Mouse (Mus musculus): ENCODE results near the gene Supt4a. TPM values are rescaled to one million over a fixed set of nuclear protein-coding genes. Genes with fewer than 3 reads are reported as not detected.

Gene Supt4a
- polyA plus RNA-seq (2014; fragmentation: Nextera tagmentation; extraction: Ambion mirVana) = 145 and 146 TPM in 2 replicates

- under 1% methylated on average over 56 of the region's 57 CpGs for WGBS
- no peak for TF ChIP-seq CTCF (IDR thresholded peaks at IDR 0.05; ENCODE audit: low read depth)
- ATAC-seq (ENCODE audit: insufficient read depth) = peak; percentile 93
- peak; percentile 99 for DNase-seq
- peaks cover 11% of the 10 kb centered on the region; the same call in 1 of the 2 replicates for H3K4me1 ChIP-seq (ENCODE audit: insufficient read depth)
- H3K9me3 ChIP-seq (ENCODE audit: low read depth, low read length) = no peaks in the 10 kb centered on the region
- peak within 1 kb of the TSS; percentile 78 for H3K4me3 ChIP-seq (ENCODE audit: low read depth, low read length)
- H3K27me3 ChIP-seq (ENCODE audit: insufficient read depth, low read length) = no peaks in the 10 kb centered on the region
- H3K4me2 ChIP-seq = peak within 1 kb of the TSS; percentile 90
- peak within 1 kb of the TSS; percentile 84 for H3K9ac ChIP-seq
- H3K36me3 ChIP-seq (ENCODE audit: insufficient read depth) = peaks cover 32% of the 10 kb centered on the region
- peak within 1 kb of the TSS; percentile 96 for H3K27ac ChIP-seq (ENCODE audit: low read depth)
Observed at GRCm38 (mm10) chr11:87737175-87737740, at the start of gene Supt4a. Gene Supt4a, plus strand, starts transcription at chr11:87737552.

GRCm38 (mm10) chr11:87688478-87689203 is 48.7 kb upstream of the Supt4a start:
- Histone ChIP-seq H3K4me1 (ENCODE audit: insufficient read depth) (peaks cover 6% of the 10 kb centered on the region), H3K4me2 (peak overlapping the region; percentile 53), H3K27me3 (ENCODE audit: insufficient read depth, low read length) (no peaks in the 10 kb centered on the region), H3K9me3 (ENCODE audit: low read depth, low read length) (no peaks in the 10 kb centered on the region), H3K9ac (no peak overlapping the region), H3K4me3 (ENCODE audit: low read depth, low read length) (no peak overlapping the region), H3K27ac (ENCODE audit: low read depth) (peak overlapping the region; percentile 66), H3K36me3 (ENCODE audit: insufficient read depth) (no peaks in the 10 kb centered on the region)
- DNase-seq (no peak), ATAC-seq (ENCODE audit: insufficient read depth) (no peak)
- 68% methylated on average over 11 of the region's 11 CpGs for WGBS
- TF ChIP-seq CTCF (IDR thresholded peaks at IDR 0.05; ENCODE audit: low read depth) = no peak

- Histone ChIP-seq H3K4me2 (peak overlapping the region; percentile 53), H3K27ac (ENCODE audit: low read depth) (peak overlapping the region; percentile 92), H3K4me3 (ENCODE audit: low read depth, low read length) (no peak overlapping the region), H3K4me1 (ENCODE audit: insufficient read depth) (peaks cover 6% of the 10 kb centered on the region), H3K36me3 (ENCODE audit: insufficient read depth) (no peaks in the 10 kb centered on the region), H3K9me3 (ENCODE audit: low read depth, low read length) (no peaks in the 10 kb centered on the region), H3K9ac (no peak overlapping the region), H3K27me3 (ENCODE audit: insufficient read depth, low read length) (no peaks in the 10 kb centered on the region)
- DNase-seq = peak; percentile 89
- no peak for TF ChIP-seq CTCF (IDR thresholded peaks at IDR 0.05; ENCODE audit: low read depth)
- WGBS = under 1% methylated on average over 7 of the region's 7 CpGs
- peak; percentile 86 for ATAC-seq (ENCODE audit: insufficient read depth)
Observed at GRCm38 (mm10) chr11:87689402-87689808, 47.9 kb upstream of the Supt4a start.

- Histone ChIP-seq H3K4me2 (peak overlapping the region; percentile 53), H3K9me3 (ENCODE audit: low read depth, low read length) (no peaks in the 10 kb centered on the region), H3K4me1 (ENCODE audit: insufficient read depth) (peaks cover 6% of the 10 kb centered on the region), H3K27ac (ENCODE audit: low read depth) (peak overlapping the region; percentile 92), H3K36me3 (ENCODE audit: insufficient read depth) (no peaks in the 10 kb centered on the region), H3K9ac (peak overlapping the region; percentile 32), H3K27me3 (ENCODE audit: insufficient read depth, low read length) (no peaks in the 10 kb centered on the region), H3K4me3 (ENCODE audit: low read depth, low read length) (0 out of 2 replicates have a peak overlapping the region, but pooled peaks have one; percentile 12)
- DNase-seq (no peak), ATAC-seq (ENCODE audit: insufficient read depth) (peak; percentile 39)
- 34% methylated on average over 16 of the region's 16 CpGs for WGBS
- no peak for TF ChIP-seq CTCF (IDR thresholded peaks at IDR 0.05; ENCODE audit: low read depth)
Observed at GRCm38 (mm10) chr11:87690054-87690740, 47.2 kb upstream of the Supt4a start.

- Histone ChIP-seq H3K4me1 (ENCODE audit: insufficient read depth) (0 out of 2 replicates have a peak, but pooled peaks cover 5% of the 10 kb centered on the region), H3K36me3 (ENCODE audit: insufficient read depth) (no peaks in the 10 kb centered on the region), H3K4me3 (ENCODE audit: low read depth, low read length) (no peak overlapping the region), H3K27me3 (ENCODE audit: insufficient read depth, low read length) (no peaks in the 10 kb centered on the region), H3K9ac (no peak overlapping the region), H3K27ac (ENCODE audit: low read depth) (peak overlapping the region; percentile 67; the same call in 1 of the 2 replicates), H3K9me3 (ENCODE audit: low read depth, low read length) (no peaks in the 10 kb centered on the region), H3K4me2 (peak overlapping the region; percentile 27)
- DNase-seq (peak; percentile 32), ATAC-seq (ENCODE audit: insufficient read depth) (peak; percentile 75; the same call in 1 of the 2 replicates)
- 45% methylated on average over 14 of the region's 14 CpGs for WGBS
- no peak for TF ChIP-seq CTCF (IDR thresholded peaks at IDR 0.05; ENCODE audit: low read depth)
Observed at GRCm38 (mm10) chr11:87697131-87697682, 40.1 kb upstream of the Supt4a start.

- H3K27ac ChIP-seq (ENCODE audit: low read depth) = peak overlapping the region; percentile 67; the same call in 1 of the 2 replicates
- no peaks in the 10 kb centered on the region for H3K27me3 ChIP-seq (ENCODE audit: insufficient read depth, low read length)
- no peak overlapping the region for H3K4me3 ChIP-seq (ENCODE audit: low read depth, low read length)
- no peak overlapping the region for H3K4me2 ChIP-seq
- no peak for TF ChIP-seq CTCF (IDR thresholded peaks at IDR 0.05; ENCODE audit: low read depth)
- no peak for ATAC-seq (ENCODE audit: insufficient read depth)
- no peak for DNase-seq
- no peaks in the 10 kb centered on the region for H3K36me3 ChIP-seq (ENCODE audit: insufficient read depth)
- no peaks in the 10 kb centered on the region for H3K9me3 ChIP-seq (ENCODE audit: low read depth, low read length)
- 71% methylated on average over 4 of the region's 4 CpGs for WGBS
- 0 out of 2 replicates have a peak, but pooled peaks cover 5% of the 10 kb centered on the region for H3K4me1 ChIP-seq (ENCODE audit: insufficient read depth)
- H3K9ac ChIP-seq = no peak overlapping the region
Observed at GRCm38 (mm10) chr11:87698126-87698525, 39.2 kb upstream of the Supt4a start.

All from lung, embryonic 14.5 days (tissue).